ENCODE assay signal across 9 mouse cellular contexts in genomic region chr11:72265483-72265882, GRCm38 (mm10). TPM values are rescaled to one million over a fixed set of nuclear protein-coding genes. Genes with fewer than 3 reads are reported as not detected.
DNase-seq lines count a peak whose midpoint lies in the region; ATAC-seq and TF ChIP-seq lines count a peak whose summit lies in the region.
"Had no signal": no experiment of that assay in that cellular context is flagged by ENCODE, and none has a peak within 500 bp of the region (broad histone marks: within the 10 kb centered on the region; RNA-seq: fewer than 3 reads in every experiment).

No protein-coding gene starts in this region.

- no peak overlapping the region for H3K27ac ChIP-seq in intestine, embryonic 14.5 days (ENCODE audit: low read depth)
- H3K27ac ChIP-seq in intestine, embryonic 16.5 days (ENCODE audit: low read length): no peak overlapping the region
- H3K27ac ChIP-seq in forebrain, postnatal 0 days (ENCODE audit: low read depth, low read length): no peak overlapping the region
- no peak overlapping the region for H3K27ac ChIP-seq in neural tube, embryonic 13.5 days (replicated peaks)

- no peaks in the 10 kb centered on the region for H3K36me3 ChIP-seq in intestine, embryonic 14.5 days (ENCODE audit: control insufficient read depth, insufficient read depth, low read length)
- H3K36me3 ChIP-seq in intestine, embryonic 16.5 days (ENCODE audit: control insufficient read depth, insufficient read depth, low read length): no peaks in the 10 kb centered on the region
- no peaks in the 10 kb centered on the region for H3K36me3 ChIP-seq in forebrain, postnatal 0 days (ENCODE audit: insufficient read depth)
- H3K36me3 ChIP-seq in neural tube, embryonic 13.5 days: no peaks in the 10 kb centered on the region
- H3K36me3 ChIP-seq: G1E had no signal

- H3K4me2 ChIP-seq in intestine, embryonic 14.5 days (ENCODE audit: low read length): no peak overlapping the region; the same call in 1 of the 2 replicates
- no peak overlapping the region for H3K4me2 ChIP-seq in intestine, embryonic 16.5 days (ENCODE audit: low read depth, low read length)
- H3K4me2 ChIP-seq in forebrain, postnatal 0 days (ENCODE audit: low read depth): peak overlapping the region; percentile 66
- H3K4me2 ChIP-seq in neural tube, embryonic 13.5 days: peak overlapping the region; percentile 62

- H3K27me3 ChIP-seq in intestine, embryonic 14.5 days (replicated peaks; ENCODE audit: control insufficient read depth, insufficient read depth, low read length): peaks cover 36% of the 10 kb centered on the region
- H3K27me3 ChIP-seq in intestine, embryonic 16.5 days (replicated peaks; ENCODE audit: control insufficient read depth, insufficient read depth, low read length): peaks cover 27% of the 10 kb centered on the region
- peaks cover 9% of the 10 kb centered on the region for H3K27me3 ChIP-seq in forebrain, postnatal 0 days (ENCODE audit: insufficient read depth, low read length)
- peaks cover 52% of the 10 kb centered on the region for H3K27me3 ChIP-seq in neural tube, embryonic 13.5 days

- WGBS in intestine, embryonic 14.5 days: 6% methylated on average over 11 of the region's 11 CpGs
- 9% methylated on average over 11 of the region's 11 CpGs for WGBS in intestine, embryonic 16.5 days
- WGBS in forebrain, postnatal 0 days: 8% methylated on average over 11 of the region's 11 CpGs
- 3% methylated on average over 11 of the region's 11 CpGs for WGBS in neural tube, embryonic 13.5 days

- H3K9ac ChIP-seq in intestine, embryonic 14.5 days (ENCODE audit: low read length): no peak overlapping the region
- H3K9ac ChIP-seq in intestine, embryonic 16.5 days (ENCODE audit: low read depth, low read length): no peak overlapping the region
- 0 out of 2 replicates have a peak overlapping the region, but pooled peaks have one; percentile 25 for H3K9ac ChIP-seq in forebrain, postnatal 0 days
- 0 out of 2 replicates have a peak overlapping the region, but pooled peaks have one; percentile 12 for H3K9ac ChIP-seq in neural tube, embryonic 13.5 days

- H3K4me3 ChIP-seq in intestine, embryonic 14.5 days (ENCODE audit: low read depth, low read length): 0 out of 2 replicates have a peak overlapping the region, but pooled peaks have one; percentile 39
- H3K4me3 ChIP-seq in intestine, embryonic 16.5 days (ENCODE audit: low read length): no peak overlapping the region; the same call in 1 of the 2 replicates
- 0 out of 2 replicates have a peak overlapping the region, but pooled peaks have one; percentile 2 for H3K4me3 ChIP-seq in forebrain, postnatal 0 days (ENCODE audit: low read depth, low read length)
- H3K4me3 ChIP-seq in neural tube, embryonic 13.5 days: peak overlapping the region; percentile 11; the same call in 1 of the 2 replicates

- DNase-seq in intestine, embryonic 14.5 days (ENCODE audit: low spot score): no peak
- DNase-seq in cerebellum, adult 18-20 months: peak; percentile 3 to 6
- DNase-seq in forebrain, postnatal 0 days: peak; percentile 38
- peak; percentile 43 for DNase-seq in layer of hippocampus, adult 9-11 months
- DNase-seq in kidney, postnatal 14 days: no peak
- DNase-seq in urinary bladder, postnatal 25 days (ENCODE audit: low spot score): no peak

- no peak for ATAC-seq in intestine, embryonic 14.5 days (replicated peaks; ENCODE audit: low FRiP score, low TSS enrichment, low read depth)
- ATAC-seq in intestine, embryonic 16.5 days: no peak
- peak; percentile 75 for ATAC-seq in forebrain, postnatal 0 days
- ATAC-seq in neural tube, embryonic 13.5 days (ENCODE audit: low read depth): 0 out of 2 replicates have a peak, but pooled peaks have one; percentile 20

- H3K4me1 ChIP-seq in intestine, embryonic 14.5 days (replicated peaks; ENCODE audit: control insufficient read depth, insufficient read depth, low read length): no peaks in the 10 kb centered on the region
- peaks cover 7% of the 10 kb centered on the region; the same call in 1 of the 2 replicates for H3K4me1 ChIP-seq in intestine, embryonic 16.5 days (ENCODE audit: control insufficient read depth, insufficient read depth, low read length)
- H3K4me1 ChIP-seq in forebrain, postnatal 0 days (ENCODE audit: insufficient read depth): no peaks in the 10 kb centered on the region
- peaks cover 24% of the 10 kb centered on the region for H3K4me1 ChIP-seq in neural tube, embryonic 13.5 days (replicated peaks)

- no peaks in the 10 kb centered on the region for H3K9me3 ChIP-seq in intestine, embryonic 14.5 days (ENCODE audit: control insufficient read depth, low read length)
- no peaks in the 10 kb centered on the region for H3K9me3 ChIP-seq in intestine, embryonic 16.5 days (ENCODE audit: control insufficient read depth, low read length)
- H3K9me3 ChIP-seq in forebrain, postnatal 0 days (ENCODE audit: low read length): no peaks in the 10 kb centered on the region
- no peaks in the 10 kb centered on the region for H3K9me3 ChIP-seq in neural tube, embryonic 13.5 days
- H3K9me3 ChIP-seq: G1E had no signal

- no peak for TF ChIP-seq CTCF in forebrain, postnatal 0 days (IDR thresholded peaks at IDR 0.05; ENCODE audit: low read depth)

RNA-seq across cellular contexts. Expression of gene Slc13a5, which starts 1.5 kb away (rescaled TPM):
- 0.24 and 0.47 TPM in 2 replicates for polyA plus RNA-seq in intestine, embryonic 14.5 days (2014; fragmentation: Nextera tagmentation; extraction: Ambion mirVana)
- 0.11 and 0.16 TPM in 2 replicates for polyA plus RNA-seq in intestine, embryonic 16.5 days (2015; fragmentation: Nextera tagmentation; extraction: Ambion mirVana)
- total RNA-seq in forebrain, postnatal 0 days (2014; rRNA removed): 3.8 and 4.7 TPM in 2 replicates
- polyA plus RNA-seq in forebrain, postnatal 0 days (2015; fragmentation: Nextera tagmentation; extraction: Ambion mirVana): 4.0 and 4.1 TPM in 2 replicates
- polyA plus RNA-seq in neural tube, embryonic 13.5 days (2015; fragmentation: Nextera tagmentation; extraction: Ambion mirVana): 0.61 and 0.96 TPM in 2 replicates
- polyA plus RNA-seq: G1E had no signal

RNA-seq across cellular contexts. Expression of gene Xaf1, which starts 35.9 kb away (rescaled TPM):
- polyA plus RNA-seq in intestine, embryonic 14.5 days (2014; fragmentation: Nextera tagmentation; extraction: Ambion mirVana): 3.0 and 3.4 TPM in 2 replicates
- 4.8 and 5.4 TPM in 2 replicates for polyA plus RNA-seq in intestine, embryonic 16.5 days (2015; fragmentation: Nextera tagmentation; extraction: Ambion mirVana)
- total RNA-seq in forebrain, postnatal 0 days (2014; rRNA removed): 0.77 and 3.1 TPM in 2 replicates
- 4.3 and 4.8 TPM in 2 replicates for polyA plus RNA-seq in forebrain, postnatal 0 days (2015; fragmentation: Nextera tagmentation; extraction: Ambion mirVana)
- polyA plus RNA-seq in neural tube, embryonic 13.5 days (2015; fragmentation: Nextera tagmentation; extraction: Ambion mirVana): 2.3 and 2.4 TPM in 2 replicates

RNA-seq across cellular contexts. Expression of gene Fbxo39, which starts 48.8 kb away (rescaled TPM):
- polyA plus RNA-seq in intestine, embryonic 14.5 days (2014; fragmentation: Nextera tagmentation; extraction: Ambion mirVana): not detected in 2 replicates
- polyA plus RNA-seq in intestine, embryonic 16.5 days (2015; fragmentation: Nextera tagmentation; extraction: Ambion mirVana): not detected in 2 replicates
- not detected in 2 replicates for total RNA-seq in forebrain, postnatal 0 days (2014; rRNA removed)
- not detected in 2 replicates for polyA plus RNA-seq in forebrain, postnatal 0 days (2015; fragmentation: Nextera tagmentation; extraction: Ambion mirVana)
- polyA plus RNA-seq in neural tube, embryonic 13.5 days (2015; fragmentation: Nextera tagmentation; extraction: Ambion mirVana): not detected in 2 replicates
- polyA plus RNA-seq: G1E had no signal

RNA-seq across cellular contexts. Expression of gene Med31, which starts 50.1 kb away (rescaled TPM):
- 37.3 and 38.0 TPM in 2 replicates for polyA plus RNA-seq in intestine, embryonic 14.5 days (2014; fragmentation: Nextera tagmentation; extraction: Ambion mirVana)
- 27.6 and 30.4 TPM in 2 replicates for polyA plus RNA-seq in intestine, embryonic 16.5 days (2015; fragmentation: Nextera tagmentation; extraction: Ambion mirVana)
- total RNA-seq in forebrain, postnatal 0 days (2014; rRNA removed): 24.1 and 33.0 TPM in 2 replicates
- polyA plus RNA-seq in forebrain, postnatal 0 days (2015; fragmentation: Nextera tagmentation; extraction: Ambion mirVana): 43.4 and 43.9 TPM in 2 replicates
- 66.5 and 66.9 TPM in 2 replicates for polyA plus RNA-seq in neural tube, embryonic 13.5 days (2015; fragmentation: Nextera tagmentation; extraction: Ambion mirVana)

RNA-seq across cellular contexts. Expression of gene Txndc17, which starts 58.1 kb away (rescaled TPM):
- 256 and 268 TPM in 2 replicates for polyA plus RNA-seq in intestine, embryonic 14.5 days (2014; fragmentation: Nextera tagmentation; extraction: Ambion mirVana)
- polyA plus RNA-seq in intestine, embryonic 16.5 days (2015; fragmentation: Nextera tagmentation; extraction: Ambion mirVana): 423 and 443 TPM in 2 replicates
- total RNA-seq in forebrain, postnatal 0 days (2014; rRNA removed): 61.3 and 78.8 TPM in 2 replicates
- 114 and 134 TPM in 2 replicates for polyA plus RNA-seq in forebrain, postnatal 0 days (2015; fragmentation: Nextera tagmentation; extraction: Ambion mirVana)
- 169 and 198 TPM in 2 replicates for polyA plus RNA-seq in neural tube, embryonic 13.5 days (2015; fragmentation: Nextera tagmentation; extraction: Ambion mirVana)

Comparison
In these comparisons a context has a peak if more than half of its experiments do, and no peak if none do; other contexts are left out.
1. ATAC-seq: peak in forebrain, postnatal 0 days (single experiment) and neural tube, embryonic 13.5 days (single experiment); none in intestine, embryonic 14.5 days (single experiment) and intestine, embryonic 16.5 days (single experiment).
2. DNase-seq: peak in cerebellum, adult 18-20 months (2 of 2), forebrain, postnatal 0 days (single experiment) and layer of hippocampus, adult 9-11 months (single experiment); none in intestine, embryonic 14.5 days (single experiment), kidney, postnatal 14 days (single experiment) and urinary bladder, postnatal 25 days (single experiment).
3. H3K4me2 ChIP-seq: peak in forebrain, postnatal 0 days (single experiment) and neural tube, embryonic 13.5 days (single experiment); none in intestine, embryonic 14.5 days (single experiment) and intestine, embryonic 16.5 days (single experiment).
4. H3K9ac ChIP-seq: peak in forebrain, postnatal 0 days (single experiment) and neural tube, embryonic 13.5 days (single experiment); none in intestine, embryonic 14.5 days (single experiment) and intestine, embryonic 16.5 days (single experiment).